Mouse (Mus musculus): ENCODE data around the gene Syn3. TPM values are rescaled to one million over a fixed set of nuclear protein-coding genes. Genes with fewer than 3 reads are reported as not detected.

The Syn3 gene
- total and polyA plus RNA-seq, 2 experiments from 2014 or later, result 22.0 to 67.0 TPM

DNA sequence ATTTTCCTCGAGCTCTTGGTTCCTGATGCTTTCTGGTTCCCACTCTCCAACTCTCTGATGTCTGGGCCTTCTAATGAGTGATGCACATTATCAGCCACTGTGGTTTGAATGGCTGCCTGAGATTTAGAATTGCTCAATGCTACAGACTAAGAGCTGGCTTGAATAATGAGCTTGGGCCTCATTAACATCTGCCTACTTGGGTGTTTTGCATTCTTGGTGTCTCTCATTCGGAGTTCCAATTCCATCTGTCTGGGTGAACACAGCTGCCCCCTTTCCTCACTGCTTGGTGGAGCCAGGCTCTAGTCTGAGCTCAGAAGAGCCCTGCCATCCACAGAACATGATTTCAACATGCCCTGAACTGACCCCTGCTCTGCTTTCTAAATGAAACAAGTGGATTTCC is 108.8 kb downstream of the Syn3 start:
- H3K9me3 ChIP-seq (ENCODE audit: low read length), result 0 out of 2 replicates have a peak, but pooled peaks cover 2% of the 10 kb centered on the region
- no peak overlapping the region for H3K4me2 ChIP-seq (ENCODE audit: low read depth, low read length, poor library complexity, severe bottlenecking)
- no peak for TF ChIP-seq CTCF (IDR thresholded peaks at IDR 0.05)
- no peak overlapping the region for H3K27ac ChIP-seq (ENCODE audit: low read depth, low read length)
- WGBS, result 39% methylated on average over 2 of the region's 2 CpGs
- H3K36me3 ChIP-seq (ENCODE audit: insufficient read depth, low read length), result no peaks in the 10 kb centered on the region
- DNase-seq (ENCODE audit: low spot score), result peak; percentile 40
- H3K27me3 ChIP-seq (ENCODE audit: insufficient read depth, low read length), result no peaks in the 10 kb centered on the region
- no peak overlapping the region for H3K4me3 ChIP-seq (ENCODE audit: low read depth, low read length)
- no peak overlapping the region for H3K9ac ChIP-seq (replicated peaks; ENCODE audit: low read length, poor library complexity, severe bottlenecking)
- ATAC-seq (ENCODE audit: low FRiP score), result no peak
- no peaks in the 10 kb centered on the region for H3K4me1 ChIP-seq (ENCODE audit: insufficient read depth, low read length)

DNA sequence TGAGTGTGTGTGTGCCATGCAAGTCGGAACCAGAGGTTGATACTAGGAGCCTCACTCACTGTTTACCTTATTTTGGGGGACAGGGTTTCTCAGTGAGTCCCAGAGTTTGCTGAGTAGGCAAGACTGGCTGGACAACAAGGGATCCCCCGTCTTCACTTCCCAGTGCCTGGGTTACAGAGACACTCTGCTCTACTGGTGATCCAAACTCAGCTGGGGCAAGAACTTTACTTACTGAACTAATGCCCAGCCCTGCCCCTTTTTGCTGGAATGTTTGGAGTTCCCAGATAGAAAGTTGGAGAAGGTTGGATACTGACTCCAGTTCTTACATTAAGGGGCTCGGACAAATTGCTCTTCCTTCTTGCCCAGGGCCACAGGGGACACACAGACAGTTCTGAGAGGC is 109.3 kb downstream of the Syn3 start:
- H3K27ac ChIP-seq (ENCODE audit: low read depth, low read length), result no peak overlapping the region
- ATAC-seq (ENCODE audit: low FRiP score), result no peak
- WGBS, result 84% methylated on average over 3 of the region's 3 CpGs

DNA sequence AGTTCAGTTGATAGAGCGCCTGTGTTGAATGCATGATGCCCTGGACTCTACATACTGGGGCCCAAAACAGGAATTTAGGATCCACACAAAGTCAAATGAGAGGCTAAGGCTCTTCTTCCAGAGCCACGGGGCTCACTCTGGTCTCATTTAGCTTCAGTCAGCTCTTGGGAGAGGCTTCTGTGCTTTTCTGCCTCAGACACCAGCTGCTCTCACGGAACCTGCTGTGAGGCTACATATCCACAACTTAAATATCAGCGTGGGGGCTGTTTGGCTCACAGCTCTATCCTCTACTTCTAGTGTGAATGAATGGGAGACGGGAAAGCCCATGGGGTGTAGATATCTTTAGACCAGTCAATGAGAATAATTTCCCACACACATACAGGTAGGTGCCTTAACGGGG is 109.9 kb downstream of the Syn3 start:
- H3K4me1 ChIP-seq (ENCODE audit: insufficient read depth, low read length), result no peaks in the 10 kb centered on the region
- 62% methylated on average over 6 of the region's 6 CpGs for WGBS
- H3K4me3 ChIP-seq (ENCODE audit: low read depth, low read length), result no peak overlapping the region
- no peak overlapping the region for H3K4me2 ChIP-seq (ENCODE audit: low read depth, low read length, poor library complexity, severe bottlenecking)
- H3K36me3 ChIP-seq (ENCODE audit: insufficient read depth, low read length), result no peaks in the 10 kb centered on the region; the same call in 1 of the 2 replicates
- H3K9ac ChIP-seq (replicated peaks; ENCODE audit: low read length, poor library complexity, severe bottlenecking), result no peak overlapping the region
- no peak overlapping the region for H3K27ac ChIP-seq (ENCODE audit: low read depth, low read length)
- ATAC-seq (ENCODE audit: low FRiP score) (no peak), DNase-seq (ENCODE audit: low spot score) (no peak)
- no peaks in the 10 kb centered on the region for H3K9me3 ChIP-seq (ENCODE audit: low read length)
- TF ChIP-seq CTCF (IDR thresholded peaks at IDR 0.05), result no peak
- H3K27me3 ChIP-seq (ENCODE audit: insufficient read depth, low read length), result no peaks in the 10 kb centered on the region

More for the DNA sequence above, 109.3 kb downstream of the Syn3 start:
- no peak overlapping the region for H3K4me3 ChIP-seq (ENCODE audit: low read depth, low read length)
- DNase-seq (ENCODE audit: low spot score), result no peak
- no peaks in the 10 kb centered on the region for H3K36me3 ChIP-seq (ENCODE audit: insufficient read depth, low read length)
- H3K27me3 ChIP-seq (ENCODE audit: insufficient read depth, low read length), result no peaks in the 10 kb centered on the region
- H3K9ac ChIP-seq (replicated peaks; ENCODE audit: low read length, poor library complexity, severe bottlenecking), result no peak overlapping the region
- no peaks in the 10 kb centered on the region for H3K9me3 ChIP-seq (ENCODE audit: low read length)
- no peak for TF ChIP-seq CTCF (IDR thresholded peaks at IDR 0.05)
- H3K4me2 ChIP-seq (ENCODE audit: low read depth, low read length, poor library complexity, severe bottlenecking), result no peak overlapping the region
- H3K4me1 ChIP-seq (ENCODE audit: insufficient read depth, low read length), result no peaks in the 10 kb centered on the region

DNA sequence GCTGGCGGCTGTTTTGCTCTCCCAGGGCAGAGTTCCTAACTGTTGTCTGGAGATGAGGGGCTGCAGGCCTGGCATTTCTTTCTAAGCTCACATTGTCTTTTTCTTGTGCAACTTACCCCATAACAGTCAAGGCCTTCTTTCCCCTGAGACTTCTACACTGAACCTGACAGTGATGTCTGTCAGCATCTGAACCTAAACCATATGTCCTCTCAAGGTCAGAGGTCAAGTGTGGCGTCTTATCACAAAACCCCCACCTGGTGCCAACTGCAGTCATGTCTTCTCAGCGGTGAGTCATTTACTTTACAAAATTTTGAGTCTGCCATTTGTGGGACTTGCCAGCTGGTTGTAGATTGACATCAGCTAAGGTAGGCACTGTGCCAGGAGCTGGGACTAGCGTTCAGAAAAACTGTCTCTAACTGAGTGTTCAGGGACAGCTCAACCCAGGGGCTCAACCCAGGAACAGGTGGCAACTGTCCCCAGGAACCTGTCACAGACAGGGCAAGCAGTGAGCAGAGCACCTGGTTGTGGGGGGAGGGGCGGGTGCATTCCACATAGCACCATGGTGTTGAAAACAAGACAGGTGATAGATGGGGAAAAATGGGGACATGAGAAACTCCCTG is 110.8 kb downstream of the Syn3 start:
- Histone ChIP-seq H3K27ac (ENCODE audit: low read depth, low read length) (no peak overlapping the region), H3K27me3 (ENCODE audit: insufficient read depth, low read length) (no peaks in the 10 kb centered on the region), H3K36me3 (ENCODE audit: insufficient read depth, low read length) (peaks cover 3% of the 10 kb centered on the region; the same call in 1 of the 2 replicates), H3K4me2 (ENCODE audit: low read depth, low read length, poor library complexity, severe bottlenecking) (no peak overlapping the region), H3K4me1 (ENCODE audit: insufficient read depth, low read length) (no peaks in the 10 kb centered on the region), H3K9me3 (ENCODE audit: low read length) (no peaks in the 10 kb centered on the region), H3K9ac (replicated peaks; ENCODE audit: low read length, poor library complexity, severe bottlenecking) (no peak overlapping the region), H3K4me3 (ENCODE audit: low read depth, low read length) (no peak overlapping the region)
- no peak for TF ChIP-seq CTCF (IDR thresholded peaks at IDR 0.05)
- WGBS, result 79% methylated on average over 5 of the region's 5 CpGs
- DNase-seq (ENCODE audit: low spot score), result peak; percentile 49
- ATAC-seq (ENCODE audit: low FRiP score), result no peak

DNA sequence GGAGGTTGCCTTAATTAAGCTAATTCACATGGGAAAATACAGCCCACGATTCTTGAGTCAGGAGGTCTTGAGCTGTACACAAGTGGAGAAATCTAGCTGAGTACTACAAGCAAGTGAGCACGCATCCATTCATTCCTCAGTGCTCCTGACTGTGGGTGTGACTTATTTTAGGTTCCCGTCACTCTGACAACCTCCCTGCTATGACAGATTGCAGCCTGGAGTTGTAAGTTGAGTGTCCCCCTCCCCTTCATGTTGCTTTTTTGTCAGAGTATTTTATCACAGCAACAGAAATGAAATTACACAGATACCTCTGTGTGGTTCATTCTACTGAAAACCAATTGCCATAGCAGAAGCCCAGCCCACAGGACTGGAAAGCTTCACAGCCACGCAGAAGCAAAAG is 112.5 kb downstream of the Syn3 start:
- DNase-seq (ENCODE audit: low spot score) (no peak), ATAC-seq (ENCODE audit: low FRiP score) (no peak)
- Histone ChIP-seq H3K9me3 (ENCODE audit: low read length) (no peaks in the 10 kb centered on the region), H3K27me3 (ENCODE audit: insufficient read depth, low read length) (no peaks in the 10 kb centered on the region), H3K27ac (ENCODE audit: low read depth, low read length) (no peak overlapping the region), H3K4me3 (ENCODE audit: low read depth, low read length) (no peak overlapping the region), H3K4me2 (ENCODE audit: low read depth, low read length, poor library complexity, severe bottlenecking) (no peak overlapping the region), H3K4me1 (ENCODE audit: insufficient read depth, low read length) (no peaks in the 10 kb centered on the region), H3K36me3 (ENCODE audit: insufficient read depth, low read length) (peaks cover 3% of the 10 kb centered on the region; the same call in 1 of the 2 replicates), H3K9ac (replicated peaks; ENCODE audit: low read length, poor library complexity, severe bottlenecking) (no peak overlapping the region)
- no peak for TF ChIP-seq CTCF (IDR thresholded peaks at IDR 0.05)
- 81% methylated on average over 4 of the region's 4 CpGs for WGBS

DNA sequence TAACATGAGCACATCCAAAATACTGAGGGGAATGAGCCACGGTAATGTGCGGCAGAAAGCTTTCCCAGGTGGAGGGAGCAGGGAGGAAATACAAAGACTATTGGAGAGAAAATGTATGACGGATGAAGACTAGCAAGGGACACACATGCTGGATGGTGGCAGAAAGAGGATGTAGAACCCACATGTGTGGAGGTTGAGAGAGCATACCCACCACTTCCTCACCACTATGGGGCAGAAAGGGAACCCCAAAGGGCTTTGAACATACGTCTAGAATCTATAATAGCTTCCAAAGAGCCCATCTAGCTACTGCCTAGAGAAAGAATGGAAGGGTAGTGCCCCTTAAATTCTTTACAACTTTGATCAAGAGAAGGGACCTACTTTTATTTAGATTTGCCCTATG is 113.0 kb downstream of the Syn3 start:
- no peak overlapping the region for H3K4me2 ChIP-seq (ENCODE audit: low read depth, low read length, poor library complexity, severe bottlenecking)
- H3K4me3 ChIP-seq (ENCODE audit: low read depth, low read length), result no peak overlapping the region
- WGBS, result 81% methylated on average over 4 of the region's 4 CpGs
- no peaks in the 10 kb centered on the region for H3K27me3 ChIP-seq (ENCODE audit: insufficient read depth, low read length)
- H3K36me3 ChIP-seq (ENCODE audit: insufficient read depth, low read length), result peaks cover 3% of the 10 kb centered on the region; the same call in 1 of the 2 replicates
- no peak overlapping the region for H3K9ac ChIP-seq (replicated peaks; ENCODE audit: low read length, poor library complexity, severe bottlenecking)
- DNase-seq (ENCODE audit: low spot score), result no peak
- no peak for TF ChIP-seq CTCF (IDR thresholded peaks at IDR 0.05)
- no peaks in the 10 kb centered on the region for H3K9me3 ChIP-seq (ENCODE audit: low read length)
- no peak for ATAC-seq (ENCODE audit: low FRiP score)
- no peak overlapping the region for H3K27ac ChIP-seq (ENCODE audit: low read depth, low read length)
- H3K4me1 ChIP-seq (ENCODE audit: insufficient read depth, low read length), result no peaks in the 10 kb centered on the region
